Mouse (Mus musculus) lung, embryonic 15.5 days (tissue): ENCODE results near the gene Ralgps1. TPM values are rescaled to one million over a fixed set of nuclear protein-coding genes. Genes with fewer than 3 reads are reported as not detected.

ENCODE experiments used
- ATAC-seq: fragments of 200-750 bp; cut with Nextera tagmentation; 2 replicates; pipeline ENCODE4 v1.8.0; 2017; ENCODE audit warnings: moderate number of reproducible peaks, borderline replicate concordance; ENCODE audit not compliant: low FRiP score, low TSS enrichment; ENCODE audit errors: extremely low read depth
- H3K27ac ChIP-seq: fragments of 300-500 bp; sonication (generic); 2 replicates; pipeline ENCODE4 v1.5.1; 2015; ENCODE audit warnings: moderate library complexity, mild to moderate bottlenecking, inconsistent platforms
- H3K27me3 ChIP-seq: fragments of 300-500 bp; sonication (generic); 2 replicates; pipeline ENCODE4 v1.6.1; 2015; ENCODE audit warnings: inconsistent platforms
- H3K36me3 ChIP-seq: fragments of 300-500 bp; sonication (generic); 2 replicates; pipeline ENCODE4 v1.6.1; 2015; ENCODE audit warnings: inconsistent platforms
- H3K4me1 ChIP-seq: fragments of 300-500 bp; sonication (generic); 2 replicates; pipeline ENCODE4 v1.6.1; 2015; ENCODE audit warnings: inconsistent platforms
- H3K4me2 ChIP-seq: fragments of 300-500 bp; sonication (generic); 2 replicates; pipeline ENCODE4 v1.6.1; 2015; ENCODE audit warnings: inconsistent platforms, mild to moderate bottlenecking, moderate library complexity
- H3K4me3 ChIP-seq: fragments of 300-500 bp; sonication (generic); 2 replicates; pipeline ENCODE4 v1.5.1; 2015; ENCODE audit warnings: mild to moderate bottlenecking, inconsistent platforms
- H3K9ac ChIP-seq: fragments of 300-500 bp; sonication (generic); 2 replicates; pipeline ENCODE4 v1.6.1; 2015; ENCODE audit warnings: inconsistent platforms
- H3K9me3 ChIP-seq: fragments of 300-500 bp; sonication (generic); 2 replicates; pipeline ENCODE4 v1.6.1; 2016; ENCODE audit warnings: inconsistent platforms
- WGBS: fragments of 180-500 bp; shearing (Covaris S2); methylation state at CpG from one replicate; pipeline ENCODE4 v1.1.7; 2015; 5-methylcytosine and 5-hydroxymethylcytosine counted together
- polyA plus RNA-seq: library from polyadenylated mRNA; unstranded; fragments of >200 nt; fragmentation: Nextera tagmentation; extraction: Ambion mirVana; gene quantifications from 2 replicates; pipeline ENCODE4 v1.2.1, GENCODE M21; 2015

Ralgps1 gene
- polyA plus RNA-seq, 1 experiment from 2014 or later = 4.5 TPM

DNA sequence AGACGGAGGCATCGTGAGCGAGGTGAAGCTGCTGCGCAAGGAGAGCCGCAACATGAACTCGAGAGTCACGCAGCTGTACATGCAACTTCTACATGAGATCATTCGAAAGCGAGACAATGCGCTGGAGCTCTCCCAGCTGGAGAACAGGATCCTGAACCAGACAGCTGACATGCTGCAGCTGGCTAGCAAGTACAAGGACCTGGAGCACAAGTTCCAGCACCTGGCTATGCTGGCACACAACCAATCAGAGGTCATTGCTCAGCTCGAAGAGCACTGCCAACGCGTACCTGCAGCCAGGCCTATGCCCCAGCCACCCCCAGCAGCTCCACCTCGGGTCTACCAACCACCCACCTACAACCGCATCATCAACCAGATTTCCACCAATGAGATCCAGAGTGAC, 142.7 kb downstream of the Ralgps1 start:
- Histone ChIP-seq H3K4me1 (peaks cover 12% of the 10 kb centered on the region), H3K9ac (no peak overlapping the region), H3K9me3 (no peaks in the 10 kb centered on the region), H3K27ac (no peak overlapping the region), H3K4me2 (no peak overlapping the region), H3K27me3 (no peaks in the 10 kb centered on the region), H3K36me3 (peaks cover 8% of the 10 kb centered on the region; the same call in 1 of the 2 replicates), H3K4me3 (no peak overlapping the region)
- no peak for ATAC-seq
- 92% methylated on average over 15 of the region's 15 CpGs for WGBS

DNA sequence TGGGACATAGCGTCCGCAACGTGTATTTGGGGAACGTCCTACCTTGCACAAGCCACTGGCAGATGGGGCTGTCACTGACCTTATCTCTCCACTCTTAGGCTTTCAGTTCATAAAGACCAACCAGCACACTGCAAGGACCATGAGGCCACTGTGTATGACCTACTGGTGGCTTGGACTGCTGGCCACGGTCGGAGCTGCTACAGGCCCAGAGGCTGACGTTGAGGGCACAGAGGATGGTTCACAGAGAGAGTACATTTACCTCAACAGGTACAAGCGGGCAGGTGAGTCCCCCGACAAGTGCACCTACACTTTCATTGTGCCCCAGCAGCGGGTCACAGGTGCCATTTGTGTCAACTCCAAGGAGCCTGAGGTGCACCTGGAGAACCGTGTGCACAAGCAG, 143.2 kb downstream of the Ralgps1 start:
- Histone ChIP-seq H3K36me3 (peaks cover 8% of the 10 kb centered on the region; the same call in 1 of the 2 replicates), H3K4me3 (no peak overlapping the region), H3K27ac (no peak overlapping the region), H3K9me3 (no peaks in the 10 kb centered on the region), H3K9ac (no peak overlapping the region), H3K27me3 (no peaks in the 10 kb centered on the region), H3K4me1 (peaks cover 13% of the 10 kb centered on the region), H3K4me2 (no peak overlapping the region)
- WGBS = 87% methylated on average over 11 of the region's 11 CpGs
- no peak for ATAC-seq

DNA sequence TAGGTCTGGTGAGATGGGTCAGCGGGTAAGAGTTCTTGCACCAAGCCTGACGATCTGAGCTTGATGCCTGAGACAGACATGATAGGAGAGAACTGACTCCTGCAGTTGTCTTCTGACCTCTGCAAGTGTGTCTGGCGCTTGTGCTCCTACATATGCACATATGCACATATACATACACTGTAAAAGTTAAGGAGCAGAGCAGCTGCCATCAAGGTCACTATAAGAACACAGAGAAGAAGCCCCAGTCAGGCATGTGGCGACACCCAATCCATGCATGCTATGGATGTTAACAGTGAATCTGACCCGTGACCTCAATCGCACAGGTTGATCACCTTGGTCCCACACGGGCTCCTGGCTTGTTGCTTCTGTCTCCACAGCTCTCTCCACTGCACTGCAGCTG, 145.4 kb downstream of the Ralgps1 start:
- Histone ChIP-seq H3K4me3 (no peak overlapping the region), H3K9me3 (no peaks in the 10 kb centered on the region), H3K9ac (no peak overlapping the region), H3K36me3 (peaks cover 8% of the 10 kb centered on the region; the same call in 1 of the 2 replicates), H3K4me2 (no peak overlapping the region), H3K27me3 (no peaks in the 10 kb centered on the region), H3K4me1 (peaks cover 13% of the 10 kb centered on the region; the same call in 1 of the 2 replicates), H3K27ac (no peak overlapping the region)
- WGBS = 82% methylated on average over 7 of the region's 7 CpGs
- no peak for ATAC-seq

DNA sequence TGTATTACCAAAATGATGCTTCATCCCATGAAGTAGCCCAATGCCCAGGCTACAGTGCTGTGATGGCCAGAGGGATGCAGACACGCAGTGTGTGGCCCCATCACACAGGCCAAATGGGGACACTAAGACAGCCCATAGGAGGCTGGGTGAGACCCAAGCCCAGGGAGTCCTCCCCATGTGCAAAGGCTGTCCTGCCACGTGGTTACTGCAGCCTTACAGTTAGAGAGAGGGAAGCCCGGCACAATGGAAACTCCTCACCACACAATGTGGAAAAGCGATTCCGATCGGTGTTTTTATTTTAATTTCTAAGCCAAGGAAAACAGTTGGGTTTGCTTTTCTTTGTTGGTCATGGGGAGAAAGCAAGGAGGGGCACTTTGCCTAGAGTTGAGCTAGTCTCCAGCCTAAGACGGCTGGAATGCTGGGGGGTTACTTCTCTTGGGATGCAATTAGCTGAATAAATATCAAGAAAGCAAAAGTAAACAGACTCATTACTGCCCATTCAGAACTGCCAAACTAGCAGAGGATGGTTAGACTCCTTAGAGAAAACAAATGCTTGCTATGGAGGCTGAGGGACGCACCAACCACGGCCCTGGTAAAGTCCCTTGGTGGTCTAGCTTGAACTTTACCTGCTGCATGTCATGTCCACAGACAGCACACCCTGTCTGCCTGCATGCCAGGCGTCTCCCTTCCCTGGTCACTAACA, 147.5 kb downstream of the Ralgps1 start:
- WGBS = 59% methylated on average over 10 of the region's 10 CpGs
- no peak for ATAC-seq
- Histone ChIP-seq H3K4me3 (no peak overlapping the region), H3K27ac (peak overlapping the region; percentile 37; the same call in 1 of the 2 replicates), H3K9ac (no peak overlapping the region), H3K36me3 (peaks cover 3% of the 10 kb centered on the region; the same call in 1 of the 2 replicates), H3K4me2 (no peak overlapping the region), H3K27me3 (no peaks in the 10 kb centered on the region), H3K9me3 (no peaks in the 10 kb centered on the region), H3K4me1 (peaks cover 31% of the 10 kb centered on the region)

DNA sequence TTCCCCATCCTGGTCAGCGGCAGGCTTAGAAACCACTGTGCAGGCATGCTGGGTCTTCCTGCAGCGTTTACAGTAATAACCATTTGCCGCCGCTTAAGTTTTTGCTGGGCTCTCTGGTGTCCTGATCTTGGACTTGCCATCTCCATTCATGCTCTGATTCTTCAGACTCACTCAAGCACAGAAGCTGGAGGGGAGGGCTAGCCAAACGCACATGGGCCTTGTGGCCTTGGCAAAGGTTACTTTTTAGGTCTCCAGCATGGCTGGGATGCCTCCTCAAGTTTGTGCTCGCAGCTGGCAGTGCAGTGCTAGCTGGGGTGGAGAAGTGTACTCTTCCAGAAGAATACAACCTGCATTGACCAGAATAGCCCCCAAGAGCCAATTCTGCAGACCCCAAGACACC, 148.8 kb downstream of the Ralgps1 start:
- Histone ChIP-seq H3K4me1 (peaks cover 37% of the 10 kb centered on the region), H3K9ac (no peak overlapping the region), H3K4me2 (no peak overlapping the region), H3K27ac (no peak overlapping the region), H3K36me3 (no peaks in the 10 kb centered on the region), H3K9me3 (no peaks in the 10 kb centered on the region), H3K27me3 (no peaks in the 10 kb centered on the region), H3K4me3 (no peak overlapping the region)
- ATAC-seq = no peak
- WGBS = 86% methylated on average over 6 of the region's 6 CpGs

DNA sequence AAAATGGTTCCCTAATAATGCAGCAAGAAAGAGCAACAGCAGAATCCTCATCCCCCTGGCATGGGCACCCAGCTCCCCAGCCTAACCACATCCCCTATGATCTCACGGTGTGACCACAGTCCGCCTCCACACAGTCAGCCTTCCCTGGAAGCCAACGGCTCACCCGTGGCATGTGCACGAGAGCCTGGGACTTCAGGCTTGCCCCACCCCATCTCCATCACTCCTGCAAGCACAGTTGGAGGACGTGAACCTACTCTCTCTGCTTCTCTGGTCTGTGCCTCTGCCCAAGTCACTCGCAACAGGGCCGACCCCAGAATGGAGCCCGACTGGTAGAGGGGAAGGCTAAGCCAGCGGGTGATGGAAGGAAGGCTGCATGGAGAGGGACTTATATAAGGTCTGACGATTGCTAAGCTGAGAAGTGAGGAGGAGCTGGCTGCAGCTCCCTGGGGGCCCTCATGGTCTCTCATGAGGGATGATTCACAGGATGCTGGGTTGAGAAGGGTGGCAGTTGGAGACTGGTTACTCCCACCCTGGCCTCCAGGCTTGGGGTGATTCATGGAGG, 149.9 kb downstream of the Ralgps1 start:
- Histone ChIP-seq H3K4me3 (no peak overlapping the region), H3K9ac (no peak overlapping the region), H3K27me3 (no peaks in the 10 kb centered on the region), H3K27ac (no peak overlapping the region), H3K36me3 (no peaks in the 10 kb centered on the region), H3K4me2 (no peak overlapping the region), H3K9me3 (no peaks in the 10 kb centered on the region), H3K4me1 (peaks cover 47% of the 10 kb centered on the region)
- no peak for ATAC-seq
- 81% methylated on average over 11 of the region's 11 CpGs for WGBS

DNA sequence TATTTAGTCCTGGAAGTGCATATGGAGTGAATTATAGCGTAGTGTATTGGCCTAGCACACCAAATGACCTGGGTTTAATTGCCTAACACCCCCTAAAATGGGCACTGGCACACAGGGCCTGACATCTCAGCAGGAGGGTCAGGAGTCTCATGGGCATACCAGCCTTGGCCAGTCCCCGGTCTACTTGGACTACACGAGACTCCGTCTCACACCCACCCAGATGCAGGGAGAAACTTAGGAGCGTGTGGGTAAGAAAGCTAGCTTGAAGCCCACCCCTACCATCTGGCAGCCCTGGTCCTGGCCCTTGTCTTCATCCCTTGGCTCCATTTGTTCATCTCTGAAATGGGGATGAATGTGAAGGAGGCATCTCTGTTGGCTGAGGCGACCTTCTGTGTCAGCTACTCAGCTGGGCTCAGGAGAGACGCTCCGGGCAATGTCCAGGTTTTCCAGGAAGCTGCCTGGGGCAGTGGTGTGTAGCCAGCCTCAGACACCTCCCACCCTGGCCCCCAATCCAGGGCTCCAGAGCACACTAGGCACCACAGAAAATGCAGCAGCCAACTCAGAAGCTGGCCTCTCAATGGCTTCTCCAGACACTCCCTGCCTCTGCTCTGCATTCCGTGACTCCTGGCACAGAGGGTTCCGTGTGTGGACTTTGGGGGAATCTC, 150.5 kb downstream of the Ralgps1 start:
- no peak overlapping the region for H3K27ac ChIP-seq
- no peak overlapping the region for H3K4me3 ChIP-seq
- H3K4me2 ChIP-seq = no peak overlapping the region
- ATAC-seq = no peak
- no peaks in the 10 kb centered on the region for H3K9me3 ChIP-seq
- no peak overlapping the region for H3K9ac ChIP-seq
- 89% methylated on average over 10 of the region's 10 CpGs for WGBS
- H3K27me3 ChIP-seq = no peaks in the 10 kb centered on the region
- no peaks in the 10 kb centered on the region for H3K36me3 ChIP-seq
- peaks cover 50% of the 10 kb centered on the region for H3K4me1 ChIP-seq

DNA sequence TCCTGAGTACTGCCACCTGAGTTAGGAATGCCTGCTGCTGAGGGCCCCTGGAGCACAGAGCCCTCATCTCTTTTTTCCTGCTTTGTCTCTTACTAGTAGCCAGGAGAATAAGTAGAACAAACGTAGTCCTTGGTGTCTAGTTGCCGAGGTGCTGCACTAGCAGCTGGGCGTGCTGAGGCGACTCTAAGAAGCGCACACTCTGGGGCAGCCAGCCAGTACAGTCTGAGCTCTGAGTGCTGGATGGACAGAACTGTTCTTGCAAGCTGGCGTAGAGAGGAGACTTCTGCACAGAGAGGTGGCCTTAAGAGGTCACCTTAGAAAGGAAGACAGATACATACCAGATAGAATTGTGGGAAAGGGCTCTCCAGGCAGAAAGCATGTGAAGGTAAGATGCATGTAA, 151.0 kb downstream of the Ralgps1 start:
- Histone ChIP-seq H3K27me3 (no peaks in the 10 kb centered on the region), H3K4me1 (peaks cover 54% of the 10 kb centered on the region), H3K9me3 (no peaks in the 10 kb centered on the region), H3K36me3 (no peaks in the 10 kb centered on the region), H3K27ac (peak overlapping the region; percentile 57), H3K4me2 (no peak overlapping the region), H3K4me3 (no peak overlapping the region), H3K9ac (no peak overlapping the region)
- no peak for ATAC-seq
- 64% methylated on average over 6 of the region's 6 CpGs for WGBS

DNA sequence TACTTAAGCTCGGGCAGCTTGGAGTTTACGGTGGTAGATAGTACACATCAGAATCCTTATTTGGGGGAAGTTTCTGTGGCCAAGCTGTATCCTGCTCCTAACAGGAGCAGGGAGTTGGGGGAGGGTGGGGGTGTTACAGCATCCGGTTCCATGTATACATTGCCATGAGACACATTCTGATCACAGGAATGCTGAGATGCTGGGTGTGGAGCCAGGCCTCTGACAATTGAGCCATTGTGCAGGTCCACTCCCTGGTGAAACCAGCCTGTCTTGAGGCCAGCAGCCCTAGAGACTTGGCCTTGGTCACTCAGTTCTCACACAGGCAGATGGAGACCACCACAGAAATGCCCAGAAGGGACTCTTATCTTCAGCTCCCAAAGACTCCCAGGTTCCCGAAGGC, 151.6 kb downstream of the Ralgps1 start:
- peaks cover 57% of the 10 kb centered on the region for H3K4me1 ChIP-seq
- H3K4me2 ChIP-seq = no peak overlapping the region
- H3K4me3 ChIP-seq = no peak overlapping the region
- H3K9ac ChIP-seq = no peak overlapping the region
- H3K36me3 ChIP-seq = no peaks in the 10 kb centered on the region
- WGBS = 39% methylated on average over 4 of the region's 4 CpGs
- ATAC-seq = no peak
- H3K27me3 ChIP-seq = no peaks in the 10 kb centered on the region
- H3K27ac ChIP-seq = peak overlapping the region; percentile 57
- H3K9me3 ChIP-seq = no peaks in the 10 kb centered on the region

DNA sequence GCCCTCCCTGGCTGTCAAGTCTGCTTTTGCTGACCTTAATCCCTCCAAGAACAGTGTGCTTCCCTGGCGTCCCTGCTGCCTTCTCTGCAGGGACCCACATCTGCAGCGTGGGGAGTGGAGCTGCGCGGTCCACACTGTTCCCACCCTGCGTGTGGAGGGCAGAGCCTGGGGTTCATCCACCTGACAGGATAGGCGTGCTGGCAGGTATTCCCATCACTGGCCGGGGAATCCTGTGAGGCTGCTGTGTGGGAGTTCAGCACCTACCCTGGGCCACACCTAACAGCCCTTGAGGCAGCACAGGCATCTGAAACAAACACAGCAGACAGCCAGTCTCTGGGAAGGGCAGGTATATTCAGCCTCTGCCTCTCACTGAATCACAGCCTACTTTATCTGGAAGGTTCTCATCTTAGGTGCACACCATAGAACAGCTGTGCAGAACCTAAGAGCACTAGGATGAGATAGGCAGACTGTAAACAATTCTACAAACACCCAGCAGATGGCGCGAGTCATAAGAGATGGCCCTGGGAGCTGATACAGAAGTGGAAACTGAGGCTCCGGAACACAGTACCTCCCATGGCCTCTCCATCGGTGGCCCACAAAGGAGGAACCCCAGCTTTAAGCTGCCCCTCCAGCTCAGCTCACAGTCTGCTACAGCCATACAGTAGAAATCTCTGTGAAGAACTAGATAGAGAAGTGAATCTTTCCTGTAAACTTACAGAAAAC, 152.2 kb downstream of the Ralgps1 start:
- Histone ChIP-seq H3K4me1 (peaks cover 55% of the 10 kb centered on the region), H3K9me3 (no peaks in the 10 kb centered on the region), H3K4me3 (no peak overlapping the region), H3K27ac (peak overlapping the region; percentile 30; the same call in 1 of the 2 replicates), H3K4me2 (no peak overlapping the region), H3K27me3 (no peaks in the 10 kb centered on the region), H3K36me3 (no peaks in the 10 kb centered on the region), H3K9ac (no peak overlapping the region)
- WGBS = 63% methylated on average over 11 of the region's 11 CpGs
- no peak for ATAC-seq

DNA sequence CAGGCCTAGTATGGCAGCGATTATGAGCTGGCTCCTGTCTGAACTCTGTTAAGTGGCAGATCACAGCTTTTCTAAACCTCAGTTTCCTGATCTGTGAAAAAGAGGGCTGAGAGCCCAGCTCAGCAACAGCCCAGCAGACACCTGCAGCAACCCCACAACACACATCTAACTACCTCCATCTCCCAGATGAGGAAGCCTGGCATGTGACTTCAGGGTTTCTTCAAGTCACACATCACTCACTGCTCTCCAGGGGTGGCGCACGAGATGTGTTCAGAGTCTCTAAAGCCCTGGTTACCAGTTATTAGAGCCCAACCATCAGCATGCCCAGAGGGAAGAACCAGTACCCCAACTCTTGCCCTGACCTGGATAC, 153.9 kb downstream of the Ralgps1 start:
- peak overlapping the region; percentile 51 for H3K9ac ChIP-seq
- peaks cover 48% of the 10 kb centered on the region for H3K4me1 ChIP-seq

More for the DNA sequence above, 153.9 kb downstream of the Ralgps1 start:
- H3K9me3 ChIP-seq = no peaks in the 10 kb centered on the region
- no peaks in the 10 kb centered on the region for H3K36me3 ChIP-seq
- peak overlapping the region; percentile 71 for H3K4me2 ChIP-seq
- peak overlapping the region; percentile 52; the same call in 1 of the 2 replicates for H3K4me3 ChIP-seq
- H3K27ac ChIP-seq = peak overlapping the region; percentile 83; the same call in 1 of the 2 replicates
- WGBS = 45% methylated on average over 3 of the region's 3 CpGs
- ATAC-seq = no peak
- H3K27me3 ChIP-seq = no peaks in the 10 kb centered on the region
